Mouse (Mus musculus) brain, embryonic 14.5 days (tissue): Measurements from ENCODE around the gene Gm6993. TPM values are rescaled to one million over a fixed set of nuclear protein-coding genes. Genes with fewer than 3 reads are reported as not detected.

Source experiments
- DNase-seq: peaks from one replicate; pipeline ENCODE4 v3.0.0-alpha.2; 2011; ENCODE audit warnings: low read depth
- CTCF ChIP-seq: fragments of 200-500 bp; IDR thresholded peaks from 2 replicates; pipeline ENCODE4 v1.5.1; 2012; ENCODE audit warnings: inconsistent platforms, mild to moderate bottlenecking, moderate library complexity, borderline replicate concordance; ENCODE audit not compliant: insufficient read depth, insufficient read length; ENCODE audit errors: extremely low read depth
- POLR2A ChIP-seq: fragments of 200-500 bp; IDR thresholded peaks from 2 replicates; pipeline ENCODE4 v1.6.1; 2012; ENCODE audit warnings: mild to moderate bottlenecking, inconsistent platforms, borderline replicate concordance; ENCODE audit not compliant: poor library complexity, insufficient read depth, insufficient read length, severe bottlenecking; ENCODE audit errors: extremely low read depth
- polyA plus RNA-seq: library from polyadenylated mRNA; depleted of rRNA; stranded (reverse); fragments of >200 nt; gene quantifications from 2 replicates; pipeline ENCODE4 v1.2.3, GENCODE M21; 2012

Gene Gm6993
- polyA plus RNA-seq, 1 experiment: not detected

GRCm38 (mm10) chr12:31241595-31242342 lies 1.2 kb downstream of the Gm6993 start:
- no peak for TF ChIP-seq POLR2A
- TF ChIP-seq CTCF: no peak
- DNase-seq: no peak

- TF ChIP-seq CTCF (no peak), POLR2A (no peak)
- no peak for DNase-seq
These were observed 3.4 kb downstream of the Gm6993 start for GRCm38 (mm10) chr12:31244001-31244400.

- DNase-seq: no peak
- TF ChIP-seq POLR2A (no peak), CTCF (no peak)
These were observed 4.1 kb downstream of the Gm6993 start for GRCm38 (mm10) chr12:31244691-31245090.

- no peak for DNase-seq
- TF ChIP-seq POLR2A: no peak
- TF ChIP-seq CTCF: no peak
These were observed 5.6 kb downstream of the Gm6993 start for GRCm38 (mm10) chr12:31246153-31246552.

- TF ChIP-seq POLR2A (no peak), CTCF (no peak)
- no peak for DNase-seq
These were observed 6.0 kb downstream of the Gm6993 start for GRCm38 (mm10) chr12:31246615-31247014.

GRCm38 (mm10) chr12:31248165-31248564 lies 7.6 kb downstream of the Gm6993 start:
- no peak for DNase-seq
- TF ChIP-seq CTCF: no peak
- no peak for TF ChIP-seq POLR2A

GRCm38 (mm10) chr12:31248681-31249080 lies 8.1 kb downstream of the Gm6993 start:
- TF ChIP-seq CTCF: no peak
- no peak for TF ChIP-seq POLR2A
- no peak for DNase-seq

GRCm38 (mm10) chr12:31252259-31252658 lies 11.7 kb downstream of the Gm6993 start:
- TF ChIP-seq POLR2A (no peak), CTCF (no peak)
- DNase-seq: no peak

GRCm38 (mm10) chr12:31254978-31255377 lies 14.4 kb downstream of the Gm6993 start:
- DNase-seq: no peak
- TF ChIP-seq CTCF: no peak
- TF ChIP-seq POLR2A: no peak

GRCm38 (mm10) chr12:31256121-31256903 lies 15.7 kb downstream of the Gm6993 start:
- no peak for TF ChIP-seq CTCF
- TF ChIP-seq POLR2A: no peak
- no peak for DNase-seq

- TF ChIP-seq CTCF (no peak), POLR2A (no peak)
- no peak for DNase-seq
These were observed 21.3 kb downstream of the Gm6993 start for GRCm38 (mm10) chr12:31261882-31262281.

GRCm38 (mm10) chr12:31263921-31264320 lies 23.4 kb downstream of the Gm6993 start:
- TF ChIP-seq POLR2A: no peak
- TF ChIP-seq CTCF: no peak
- no peak for DNase-seq
